Mouse (Mus musculus) C2C12 (cell line): ENCODE results near the gene Hpcal4. TPM values are rescaled to one million over a fixed set of nuclear protein-coding genes. Genes with fewer than 3 reads are reported as not detected.

Experiments used
- H3K27me3 ChIP-seq: one replicate; pipeline ENCODE4 v1.6.1; 2011; ENCODE audit not compliant: control insufficient read depth, insufficient read depth, insufficient read length
- H3K36me3 ChIP-seq: one replicate; pipeline ENCODE4 v1.6.1; 2011; ENCODE audit not compliant: control insufficient read depth, insufficient read depth
- H3K4me3 ChIP-seq: one replicate; pipeline ENCODE4 v1.5.1; 2011; ENCODE audit warnings: mild to moderate bottlenecking, control low read depth; ENCODE audit not compliant: poor library complexity, insufficient read depth, severe bottlenecking
- H3K79me2 ChIP-seq: one replicate; pipeline ENCODE4 v1.6.1; 2011; ENCODE audit not compliant: control insufficient read depth, insufficient read depth
- H3K79me3 ChIP-seq: one replicate; pipeline ENCODE4 v1.6.1; 2011; ENCODE audit warnings: low read depth, control low read depth
- H3ac ChIP-seq: one replicate; pipeline ENCODE3; 2011; ENCODE audit warnings: low read depth; ENCODE audit not compliant: control insufficient read depth, insufficient read length
- CEBPB ChIP-seq: IDR thresholded peaks from one replicate; pipeline ENCODE4 v1.6.1; 2011; ENCODE audit warnings: low read depth, mild to moderate bottlenecking, control low read depth, moderate library complexity
- CTCF ChIP-seq: IDR thresholded peaks from one replicate; pipeline ENCODE4 v1.5.1; 2011; ENCODE audit not compliant: control insufficient read depth, insufficient read depth, insufficient read length
- FOSL1 ChIP-seq: IDR thresholded peaks from one replicate; pipeline ENCODE4 v1.8.0; 2011; ENCODE audit warnings: mild to moderate bottlenecking, low read length; ENCODE audit not compliant: poor library complexity, insufficient read depth, severe bottlenecking
- MAX ChIP-seq: IDR thresholded peaks from one replicate; pipeline ENCODE4 v1.6.1; 2011; ENCODE audit warnings: mild to moderate bottlenecking, control low read depth
- MYOD1 ChIP-seq: IDR thresholded peaks from one replicate; pipeline ENCODE4 v1.6.1; 2011; ENCODE audit warnings: low read depth; ENCODE audit not compliant: control insufficient read depth, insufficient read length
- MYOG ChIP-seq: IDR thresholded peaks from one replicate; pipeline ENCODE4 v1.6.1; 2011; ENCODE audit not compliant: control insufficient read depth, insufficient read length; ENCODE audit errors: extremely low read depth
- USF1 ChIP-seq: IDR thresholded peaks from one replicate; pipeline ENCODE4 v1.6.1; 2011; ENCODE audit warnings: low read depth, mild to moderate bottlenecking, control low read depth, moderate library complexity
- polyA plus RNA-seq: library from polyadenylated mRNA; unstranded; fragments of >200 nt; fragmentation: generic; extraction: Trizol; gene quantifications from one replicate; pipeline ENCODE4 v1.2.1, GENCODE M21; 2012; ENCODE audit warnings: missing spikeins

The Hpcal4 gene
- polyA plus RNA-seq, 1 experiment = not detected

GRCm38 (mm10) chr4:123210996-123211395 is 28.0 kb downstream of the Hpcal4 start:
- TF ChIP-seq CTCF = no peak
- no peak for TF ChIP-seq MAX
- no peak for TF ChIP-seq CEBPB
- no peak for TF ChIP-seq MYOG
- Histone ChIP-seq H3K79me2 (no peaks in the 10 kb centered on the region), H3K79me3 (no peaks in the 10 kb centered on the region), H3K27me3 (peaks cover 68% of the 10 kb centered on the region), H3K4me3 (no peak overlapping the region), H3ac (no peak overlapping the region), H3K36me3 (no peaks in the 10 kb centered on the region)

- Histone ChIP-seq H3K79me2 (no peaks in the 10 kb centered on the region), H3K27me3 (peaks cover 66% of the 10 kb centered on the region), H3ac (no peak overlapping the region), H3K79me3 (no peaks in the 10 kb centered on the region), H3K4me3 (no peak overlapping the region), H3K36me3 (no peaks in the 10 kb centered on the region)
- TF ChIP-seq CEBPB (no peak), MYOD1 (no peak), CTCF (no peak), USF1 (no peak), MYOG (no peak), FOSL1 (no peak)
Observed at GRCm38 (mm10) chr4:123211453-123211852, 28.4 kb downstream of the Hpcal4 start.

GRCm38 (mm10) chr4:123212330-123212729 is 29.3 kb downstream of the Hpcal4 start:
- no peak overlapping the region for H3ac ChIP-seq
- H3K79me3 ChIP-seq = no peaks in the 10 kb centered on the region
- no peak overlapping the region for H3K4me3 ChIP-seq
- H3K79me2 ChIP-seq = no peaks in the 10 kb centered on the region
- H3K36me3 ChIP-seq = no peaks in the 10 kb centered on the region
- peaks cover 58% of the 10 kb centered on the region for H3K27me3 ChIP-seq
- TF ChIP-seq CTCF (no peak), MYOG (no peak), FOSL1 (no peak), MYOD1 (no peak), MAX (no peak), USF1 (no peak), CEBPB (no peak)

- no peaks in the 10 kb centered on the region for H3K79me2 ChIP-seq
- H3K79me3 ChIP-seq = no peaks in the 10 kb centered on the region
- H3ac ChIP-seq = no peak overlapping the region
- TF ChIP-seq MYOG (no peak), USF1 (no peak), CEBPB (no peak), MYOD1 (no peak), CTCF (no peak), MAX (no peak), FOSL1 (no peak)
- H3K27me3 ChIP-seq = peaks cover 48% of the 10 kb centered on the region
- no peak overlapping the region for H3K4me3 ChIP-seq
- H3K36me3 ChIP-seq = no peaks in the 10 kb centered on the region
Observed at GRCm38 (mm10) chr4:123213975-123214374, 30.9 kb downstream of the Hpcal4 start.

- Histone ChIP-seq H3ac (no peak overlapping the region), H3K79me3 (no peaks in the 10 kb centered on the region), H3K79me2 (no peaks in the 10 kb centered on the region), H3K4me3 (no peak overlapping the region), H3K36me3 (no peaks in the 10 kb centered on the region), H3K27me3 (peaks cover 39% of the 10 kb centered on the region)
- TF ChIP-seq MAX (no peak), CTCF (no peak)
Observed at GRCm38 (mm10) chr4:123215367-123215766, 32.3 kb downstream of the Hpcal4 start.

GRCm38 (mm10) chr4:123216782-123217181 is 33.8 kb downstream of the Hpcal4 start:
- Histone ChIP-seq H3K27me3 (peaks cover 27% of the 10 kb centered on the region), H3K79me2 (no peaks in the 10 kb centered on the region), H3ac (no peak overlapping the region), H3K36me3 (no peaks in the 10 kb centered on the region), H3K4me3 (no peak overlapping the region), H3K79me3 (no peaks in the 10 kb centered on the region)
- no peak for TF ChIP-seq CTCF
